Mouse (Mus musculus): ENCODE data around the gene Tex101.
"Not testable (repeated sequence)": the region's sequence is repeated elsewhere in the genome, so short reads cannot be mapped to it uniquely, and the experiment has no call there.

Gene Tex101

DNA sequence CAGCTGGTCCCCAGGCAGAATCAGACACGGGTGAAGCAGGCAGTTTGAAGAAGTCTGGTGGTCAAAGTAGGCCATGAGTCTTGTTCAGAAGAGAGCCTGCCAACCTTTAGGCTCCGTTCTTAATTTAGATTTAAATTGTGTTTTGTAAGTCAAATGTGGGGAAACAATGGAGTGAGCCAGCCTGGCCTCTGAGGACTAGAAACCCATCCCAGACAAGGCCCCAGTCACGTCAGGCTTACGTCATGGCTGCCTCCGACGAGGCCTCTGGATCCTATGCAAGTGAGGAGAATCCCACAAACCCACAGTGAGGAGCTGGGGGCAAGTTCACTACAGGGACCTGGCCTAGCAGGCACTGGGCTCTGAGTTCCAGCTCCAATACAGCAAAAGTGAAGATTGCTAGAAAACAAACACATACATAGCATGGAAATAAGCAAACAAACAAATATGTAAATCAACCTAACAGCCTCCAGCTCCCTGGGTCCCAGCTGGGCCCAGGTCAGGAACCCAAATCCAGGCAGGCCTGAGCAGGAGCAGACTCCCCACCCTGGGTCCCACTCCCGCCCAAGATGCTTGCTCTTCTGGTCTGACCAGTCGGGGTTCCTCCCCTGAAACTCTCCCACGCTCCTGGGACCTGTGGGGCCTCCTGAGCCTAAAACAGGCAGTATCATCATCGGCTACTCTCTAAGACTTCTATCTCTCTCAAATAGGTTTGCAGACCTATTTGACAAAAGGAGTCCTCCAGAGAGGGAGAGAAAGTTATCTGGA lies 46.2 kb downstream of the Tex101 start:
- DNase-seq: no peak

GRCm38 (mm10) chr7:24629672-24630071 lies 46.8 kb downstream of the Tex101 start:
- no peak for DNase-seq

GRCm38 (mm10) chr7:24628685-24629610 lies 47.5 kb downstream of the Tex101 start:
- peak; percentile 90 for DNase-seq

DNA sequence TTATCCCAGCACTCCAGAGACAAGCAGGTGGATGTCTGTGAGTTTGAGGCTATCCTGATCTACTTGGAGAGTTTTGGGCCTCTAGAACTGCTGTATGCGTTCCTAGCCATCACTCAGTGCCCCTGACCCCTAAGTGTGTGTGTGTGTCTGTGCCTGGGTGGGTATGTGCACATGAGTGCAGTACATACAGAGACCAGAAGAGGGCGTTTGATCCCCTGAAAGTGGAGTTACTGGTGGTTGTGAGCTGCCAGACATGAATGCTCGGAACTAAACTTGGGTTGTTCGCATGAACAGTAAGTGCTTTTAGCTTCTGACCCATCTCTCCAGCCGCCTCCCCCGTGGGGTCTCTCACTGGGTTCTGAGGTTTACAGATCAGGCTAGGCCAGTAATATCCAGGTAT lies 53.5 kb downstream of the Tex101 start:
- no peak for DNase-seq

GRCm38 (mm10) chr7:24621193-24621592 lies 55.3 kb downstream of the Tex101 start:
- DNase-seq: no peak

DNA sequence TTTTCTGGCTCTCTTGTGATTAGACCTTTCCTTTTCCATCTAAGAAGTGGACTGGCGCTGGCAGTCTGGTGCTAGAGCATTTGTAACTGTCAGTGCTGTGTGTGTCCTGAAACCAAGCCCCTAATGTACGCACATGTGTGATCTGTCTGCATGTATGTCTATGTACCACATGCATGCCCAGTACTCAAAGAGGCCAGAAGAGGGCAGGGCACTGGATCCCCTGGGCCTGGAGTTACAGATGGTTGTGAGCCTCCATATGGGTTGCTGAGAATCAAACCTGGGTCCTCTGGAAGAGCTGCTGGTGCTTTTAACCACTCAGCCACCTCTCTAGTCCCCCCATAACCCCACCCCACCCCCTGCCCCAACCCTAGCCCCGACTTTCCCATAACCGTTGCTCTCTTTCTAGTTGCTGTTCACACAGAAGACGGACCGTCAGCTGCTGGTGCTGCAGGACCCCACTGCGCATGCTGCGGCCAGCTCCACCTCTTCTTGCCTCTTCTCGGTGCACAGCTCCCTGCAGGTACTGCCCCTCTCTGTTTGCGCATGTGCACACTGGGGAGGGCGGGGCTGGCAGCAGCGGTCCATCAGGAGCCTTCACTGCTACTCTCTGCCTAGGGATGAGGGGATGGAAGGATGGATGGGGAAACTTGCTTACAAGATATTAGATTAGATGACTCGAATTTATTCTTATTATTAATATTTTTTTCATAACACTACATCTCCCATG lies 56.6 kb downstream of the Tex101 start:
- DNase-seq: no peak

DNA sequence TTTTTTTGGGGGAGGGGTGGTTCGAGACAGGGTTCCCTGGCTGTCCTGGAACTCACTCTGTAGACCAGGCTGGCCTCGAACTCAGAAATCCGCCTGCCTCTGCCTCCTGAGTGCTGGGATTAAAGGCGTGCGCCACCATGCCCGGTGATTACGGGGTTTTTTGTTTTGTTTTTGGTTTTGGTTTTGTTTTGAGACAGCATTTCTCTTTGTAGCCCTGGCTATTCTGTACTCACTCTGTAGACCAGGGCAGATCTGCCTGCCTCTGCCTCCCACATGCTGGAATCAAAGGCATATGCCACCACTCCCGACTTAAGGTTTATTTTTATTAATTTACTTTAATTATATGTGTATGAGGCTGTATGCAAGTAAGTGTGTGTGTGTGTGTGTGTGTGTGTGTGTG lies 58.1 kb downstream of the Tex101 start:
- DNase-seq: not testable (repeated sequence)

Measured in kidney, postnatal 14 days (tissue).